In genomic region chr2:154624137-154624536, GRCm38 (mm10) we compare ENCODE assay signal across 19 mouse cellular contexts. TPM values are rescaled to one million over a fixed set of nuclear protein-coding genes. Genes with fewer than 3 reads are reported as not detected.
DNase-seq lines count a peak whose midpoint lies in the region; ATAC-seq and TF ChIP-seq lines count a peak whose summit lies in the region.
"Had no signal": no experiment of that assay in that cellular context is flagged by ENCODE, and none has a peak within 500 bp of the region (broad histone marks: within the 10 kb centered on the region; RNA-seq: fewer than 3 reads in every experiment).

No protein-coding gene starts in this region.

- no peak for TF ChIP-seq EP300 in stomach, postnatal 0 days (optimal IDR thresholded peaks at IDR 0.05)

- peak; percentile 39 for DNase-seq in thymus, postnatal 4 days
- no peak for DNase-seq in thymus, postnatal 25 days
- peak; percentile 40 for DNase-seq in ZHBTc4 (ENCODE audit: low read depth, low spot score)
- DNase-seq in stomach, postnatal 0 days (ENCODE audit: low spot score), result no peak
- no peak for DNase-seq in forebrain, embryonic 11.5 days (ENCODE audit: low spot score)
- no peak for DNase-seq in thymus, postnatal 36 days
- DNase-seq: adrenal gland, adult 8-10 months; gastrocnemius, postnatal 14 days; kidney, adult 9 months; kidney, postnatal 36 days; lung, adult 18-20 months; retina, postnatal 1 day had no signal

- H3K4me3 ChIP-seq in intestine, postnatal 0 days (ENCODE audit: low read depth, low read length), result no peak overlapping the region
- H3K4me3 ChIP-seq in intestine, embryonic 15.5 days (replicated peaks), result no peak overlapping the region
- H3K4me3 ChIP-seq in stomach, postnatal 0 days (ENCODE audit: low read depth, low read length), result no peak overlapping the region
- H3K4me3 ChIP-seq in forebrain, embryonic 11.5 days (ENCODE audit: low read depth, low read length), result no peak overlapping the region
- H3K4me3 ChIP-seq: embryonic facial prominence, embryonic 15.5 days; limb, embryonic 13.5 days had no signal

- peak; percentile 24; the same call in 1 of the 2 replicates for TF ChIP-seq CTCF in intestine, postnatal 0 days (IDR thresholded peaks at IDR 0.05; ENCODE audit: low read depth)
- peak; percentile 30; the same call in 1 of the 2 replicates for TF ChIP-seq CTCF in stomach, postnatal 0 days (IDR thresholded peaks at IDR 0.05; ENCODE audit: low read depth)

- H3K27me3 ChIP-seq in intestine, postnatal 0 days (replicated peaks; ENCODE audit: control insufficient read depth, insufficient read depth, low read length), result no peaks in the 10 kb centered on the region
- no peaks in the 10 kb centered on the region for H3K27me3 ChIP-seq in intestine, embryonic 15.5 days (replicated peaks)
- H3K27me3 ChIP-seq in stomach, postnatal 0 days (ENCODE audit: control insufficient read depth, insufficient read depth, low read length), result no peaks in the 10 kb centered on the region
- H3K27me3 ChIP-seq in forebrain, embryonic 11.5 days (ENCODE audit: control insufficient read depth, insufficient read depth, low read length), result no peaks in the 10 kb centered on the region
- H3K27me3 ChIP-seq: CH12.LX; embryonic facial prominence, embryonic 15.5 days; limb, embryonic 13.5 days had no signal

- no peak overlapping the region for H3K4me2 ChIP-seq in intestine, postnatal 0 days (replicated peaks; ENCODE audit: low read depth)
- no peak overlapping the region for H3K4me2 ChIP-seq in intestine, embryonic 15.5 days (replicated peaks)
- H3K4me2 ChIP-seq in stomach, postnatal 0 days (replicated peaks; ENCODE audit: low read depth), result no peak overlapping the region
- H3K4me2 ChIP-seq in forebrain, embryonic 11.5 days (ENCODE audit: low read depth, low read length, severe bottlenecking), result no peak overlapping the region
- H3K4me2 ChIP-seq: embryonic facial prominence, embryonic 15.5 days; limb, embryonic 13.5 days had no signal

- no peak overlapping the region for H3K27ac ChIP-seq in intestine, postnatal 0 days (ENCODE audit: low read depth, low read length)
- H3K27ac ChIP-seq in intestine, embryonic 15.5 days, result no peak overlapping the region
- H3K27ac ChIP-seq in stomach, postnatal 0 days (replicated peaks), result no peak overlapping the region
- H3K27ac ChIP-seq in forebrain, embryonic 11.5 days (ENCODE audit: low read depth, low read length), result no peak overlapping the region
- H3K27ac ChIP-seq: embryonic facial prominence, embryonic 15.5 days; limb, embryonic 13.5 days had no signal

- H3K9me3 ChIP-seq in intestine, postnatal 0 days (ENCODE audit: control insufficient read depth), result no peaks in the 10 kb centered on the region
- H3K9me3 ChIP-seq in intestine, embryonic 15.5 days, result no peaks in the 10 kb centered on the region
- no peaks in the 10 kb centered on the region for H3K9me3 ChIP-seq in stomach, postnatal 0 days (ENCODE audit: control insufficient read depth, low read length)
- H3K9me3 ChIP-seq in forebrain, embryonic 11.5 days (ENCODE audit: control insufficient read depth, low read length), result no peaks in the 10 kb centered on the region; the same call in 1 of the 2 replicates

- H3K36me3 ChIP-seq in intestine, postnatal 0 days (ENCODE audit: control insufficient read depth, insufficient read depth), result peaks cover 21% of the 10 kb centered on the region; the same call in 1 of the 2 replicates
- H3K36me3 ChIP-seq in intestine, embryonic 15.5 days, result peaks cover 4% of the 10 kb centered on the region; the same call in 1 of the 2 replicates
- H3K36me3 ChIP-seq in stomach, postnatal 0 days (ENCODE audit: control insufficient read depth, insufficient read depth, low read length), result no peaks in the 10 kb centered on the region
- no peaks in the 10 kb centered on the region; the same call in none of the 2 replicates for H3K36me3 ChIP-seq in forebrain, embryonic 11.5 days (ENCODE audit: control insufficient read depth, insufficient read depth, low read length)

- no peak overlapping the region for H3K9ac ChIP-seq in intestine, postnatal 0 days (ENCODE audit: low read depth, low read length)
- no peak overlapping the region for H3K9ac ChIP-seq in intestine, embryonic 15.5 days
- no peak overlapping the region for H3K9ac ChIP-seq in stomach, postnatal 0 days (ENCODE audit: low read length)
- no peak overlapping the region for H3K9ac ChIP-seq in forebrain, embryonic 11.5 days (ENCODE audit: low read length)
- H3K9ac ChIP-seq: embryonic facial prominence, embryonic 15.5 days; limb, embryonic 13.5 days had no signal

- no peaks in the 10 kb centered on the region for H3K4me1 ChIP-seq in intestine, postnatal 0 days (replicated peaks; ENCODE audit: control insufficient read depth, insufficient read depth, low read length)
- H3K4me1 ChIP-seq in intestine, embryonic 15.5 days (replicated peaks), result no peaks in the 10 kb centered on the region
- H3K4me1 ChIP-seq in stomach, postnatal 0 days (replicated peaks; ENCODE audit: control insufficient read depth, insufficient read depth), result no peaks in the 10 kb centered on the region
- no peaks in the 10 kb centered on the region for H3K4me1 ChIP-seq in forebrain, embryonic 11.5 days (replicated peaks; ENCODE audit: control insufficient read depth, insufficient read depth, low read length)
- H3K4me1 ChIP-seq: embryonic facial prominence, embryonic 15.5 days; limb, embryonic 13.5 days had no signal

- no peak for ATAC-seq in intestine, postnatal 0 days
- ATAC-seq in intestine, embryonic 15.5 days, result no peak
- no peak for ATAC-seq in stomach, postnatal 0 days (ENCODE audit: low FRiP score, low TSS enrichment)
- no peak for ATAC-seq in forebrain, embryonic 11.5 days (replicated peaks; ENCODE audit: low FRiP score)
- ATAC-seq: midbrain, embryonic 16.5 days had no signal

RNA-seq across cellular contexts. Expression of gene 4930519P11Rik, which starts 10.9 kb away (rescaled TPM):
- 0.26 TPM in 1 of 2 replicates, not detected in the other for polyA plus RNA-seq in intestine, postnatal 0 days (2015; fragmentation: Nextera tagmentation; extraction: Ambion mirVana)
- polyA plus RNA-seq in intestine, embryonic 15.5 days (2015; fragmentation: Nextera tagmentation; extraction: Ambion mirVana), result not detected in 2 replicates
- 0.22 and 0.28 TPM in 2 replicates for polyA plus RNA-seq in stomach, postnatal 0 days (2015; fragmentation: Nextera tagmentation; extraction: Ambion mirVana)
- polyA plus RNA-seq in forebrain, embryonic 11.5 days (2014; fragmentation: Nextera tagmentation; extraction: Ambion mirVana), result 1.0 TPM in 1 of 2 replicates, not detected in the other
- polyA plus RNA-seq: heart, embryonic 16.5 days had no signal

RNA-seq across cellular contexts. Expression of gene Zfp341, which starts 11.0 kb away (rescaled TPM):
- 0.17 and 0.44 TPM in 2 replicates for polyA plus RNA-seq in intestine, postnatal 0 days (2015; fragmentation: Nextera tagmentation; extraction: Ambion mirVana)
- polyA plus RNA-seq in intestine, embryonic 15.5 days (2015; fragmentation: Nextera tagmentation; extraction: Ambion mirVana), result 0.69 and 1.0 TPM in 2 replicates
- polyA plus RNA-seq in stomach, postnatal 0 days (2015; fragmentation: Nextera tagmentation; extraction: Ambion mirVana), result 0.27 and 0.45 TPM in 2 replicates
- 1.5 and 2.1 TPM in 2 replicates for polyA plus RNA-seq in forebrain, embryonic 11.5 days (2014; fragmentation: Nextera tagmentation; extraction: Ambion mirVana)

RNA-seq across cellular contexts. Expression of gene Pxmp4, which starts 20.6 kb away (rescaled TPM):
- 62.5 and 66.6 TPM in 2 replicates for polyA plus RNA-seq in intestine, postnatal 0 days (2015; fragmentation: Nextera tagmentation; extraction: Ambion mirVana)
- 28.0 and 32.9 TPM in 2 replicates for polyA plus RNA-seq in intestine, embryonic 15.5 days (2015; fragmentation: Nextera tagmentation; extraction: Ambion mirVana)
- 49.7 and 52.8 TPM in 2 replicates for polyA plus RNA-seq in stomach, postnatal 0 days (2015; fragmentation: Nextera tagmentation; extraction: Ambion mirVana)
- 10.0 and 10.6 TPM in 2 replicates for polyA plus RNA-seq in forebrain, embryonic 11.5 days (2014; fragmentation: Nextera tagmentation; extraction: Ambion mirVana)

RNA-seq across cellular contexts. Expression of gene Chmp4b, which starts 27.4 kb away (rescaled TPM):
- polyA plus RNA-seq in intestine, postnatal 0 days (2015; fragmentation: Nextera tagmentation; extraction: Ambion mirVana), result 60.8 and 62.4 TPM in 2 replicates
- polyA plus RNA-seq in intestine, embryonic 15.5 days (2015; fragmentation: Nextera tagmentation; extraction: Ambion mirVana), result 36.3 and 36.4 TPM in 2 replicates
- 37.3 and 42.7 TPM in 2 replicates for polyA plus RNA-seq in stomach, postnatal 0 days (2015; fragmentation: Nextera tagmentation; extraction: Ambion mirVana)
- polyA plus RNA-seq in forebrain, embryonic 11.5 days (2014; fragmentation: Nextera tagmentation; extraction: Ambion mirVana), result 13.3 and 16.7 TPM in 2 replicates

RNA-seq across cellular contexts. Expression of gene E2f1, which starts 54.4 kb away (rescaled TPM):
- polyA plus RNA-seq in intestine, postnatal 0 days (2015; fragmentation: Nextera tagmentation; extraction: Ambion mirVana), result 5.5 and 5.9 TPM in 2 replicates
- 16.7 and 18.7 TPM in 2 replicates for polyA plus RNA-seq in intestine, embryonic 15.5 days (2015; fragmentation: Nextera tagmentation; extraction: Ambion mirVana)
- polyA plus RNA-seq in stomach, postnatal 0 days (2015; fragmentation: Nextera tagmentation; extraction: Ambion mirVana), result 5.7 and 6.1 TPM in 2 replicates
- polyA plus RNA-seq in forebrain, embryonic 11.5 days (2014; fragmentation: Nextera tagmentation; extraction: Ambion mirVana), result 17.6 and 18.6 TPM in 2 replicates

Comparison
In these comparisons a context has a peak if more than half of its experiments do, and no peak if none do; other contexts are left out.
1. DNase-seq: peak in thymus, postnatal 4 days (single experiment) and ZHBTc4 (single experiment); none in thymus, postnatal 25 days (single experiment), stomach, postnatal 0 days (single experiment), forebrain, embryonic 11.5 days (single experiment) and thymus, postnatal 36 days (0 of 2).